Mouse (Mus musculus): Measurements from ENCODE around the gene Jmjd6. TPM values are rescaled to one million over a fixed set of nuclear protein-coding genes. Genes with fewer than 3 reads are reported as not detected.

Gene Jmjd6
- total and polyA plus RNA-seq, 3 experiments = 106 to 116 (median 109) TPM

GRCm38 (mm10) chr11:116887136-116887535, 43.9 kb upstream of the Jmjd6 start:
- Histone ChIP-seq H3K4me2 (ENCODE audit: insufficient read depth, low read depth, poor library complexity, severe bottlenecking) (no peak overlapping the region), H3K9me3 (replicated peaks; ENCODE audit: low read length) (peaks cover 2% of the 10 kb centered on the region), H3K27ac (ENCODE audit: insufficient read depth, low read depth) (no peak overlapping the region), H3K36me3 (replicated peaks in 1 of 2; ENCODE audit: control insufficient read depth in 1 of 2, insufficient read depth in 1 of 2, low read length in 1 of 2) (no peaks in the 10 kb centered on the region), H3K9ac (ENCODE audit: insufficient read depth, low read depth) (no peak overlapping the region), H3K4me3 (replicated peaks in 1 of 3; ENCODE audit: low read depth in 2 of 3, low read length in 2 of 3, poor library complexity in 1 of 3) (no peak overlapping the region), H3K4me1 (ENCODE audit: control insufficient read depth in 1 of 2, insufficient read depth in 2 of 2) (peaks cover 5 to 13% of the 10 kb centered on the region in 2 experiments; a peak in 3 of 4 replicates), H3K79me2 (replicated peaks; ENCODE audit: control insufficient read depth, extremely low read depth, insufficient read depth, poor library complexity, severe bottlenecking) (no peaks in the 10 kb centered on the region), H3K27me3 (replicated peaks) (peaks cover 62% of the 10 kb centered on the region)
- in situ Hi-C loops (cut with MboI; ENCODE audit: low pct_ligation_motif_present, low pct_unique_long_range_greater_than_20kb, low sequenced_read_pairs) = loop anchor here (5.0 to 10.0 kb wide), 2 partner anchors 155 to 288 kb away; no protein-coding TSS in a partner anchor
- no peak for DNase-seq (ENCODE audit: extremely low read depth)
- TF ChIP-seq ZC3H11A (IDR thresholded peaks at IDR 0.05; ENCODE audit: low read depth, low read length) (no peak), MXI1 (IDR thresholded peaks at IDR 0.05; ENCODE audit: low read depth, low read length) (no peak), HCFC1 (IDR thresholded peaks at IDR 0.05; ENCODE audit: low read depth, low read length) (no peak), TBP (conservative IDR thresholded peaks at IDR 0.05; ENCODE audit: low read depth, low read length) (no peak), SMC3 (IDR thresholded peaks at IDR 0.05; ENCODE audit: low read depth, low read length) (no peak), NRF1 (IDR thresholded peaks at IDR 0.05; ENCODE audit: low read depth, low read length) (no peak), JUN (IDR thresholded peaks at IDR 0.05; ENCODE audit: insufficient read depth, low read depth, low read length) (no peak), CTCF (conservative IDR thresholded peaks at IDR 0.05 in 1 of 2, IDR thresholded peaks at IDR 0.05 in 1 of 2; ENCODE audit: low read depth in 2 of 2, low read length in 2 of 2) (no peak), MYC (IDR thresholded peaks at IDR 0.05; ENCODE audit: low read depth, low read length) (no peak), E2F4 (IDR thresholded peaks at IDR 0.05; ENCODE audit: insufficient replicate concordance, low read depth, low read length) (no peak), MAZ (IDR thresholded peaks at IDR 0.05; ENCODE audit: low read depth, low read length) (no peak), SIN3A (IDR thresholded peaks at IDR 0.05; ENCODE audit: low read length) (no peak), PAX5 (IDR thresholded peaks at IDR 0.05; ENCODE audit: low read length) (no peak), ZKSCAN1 (IDR thresholded peaks at IDR 0.05; ENCODE audit: borderline replicate concordance, low read depth, low read length) (no peak), BHLHE40 (IDR thresholded peaks at IDR 0.05; ENCODE audit: low read depth, low read length) (no peak)
- dilution Hi-C loops (cut with MboI; ENCODE audit: extremely low pct_ligation_motif_present, extremely low pct_unique_long_range_greater_than_20kb, low sequenced_read_pairs) = no loop called here

DNA sequence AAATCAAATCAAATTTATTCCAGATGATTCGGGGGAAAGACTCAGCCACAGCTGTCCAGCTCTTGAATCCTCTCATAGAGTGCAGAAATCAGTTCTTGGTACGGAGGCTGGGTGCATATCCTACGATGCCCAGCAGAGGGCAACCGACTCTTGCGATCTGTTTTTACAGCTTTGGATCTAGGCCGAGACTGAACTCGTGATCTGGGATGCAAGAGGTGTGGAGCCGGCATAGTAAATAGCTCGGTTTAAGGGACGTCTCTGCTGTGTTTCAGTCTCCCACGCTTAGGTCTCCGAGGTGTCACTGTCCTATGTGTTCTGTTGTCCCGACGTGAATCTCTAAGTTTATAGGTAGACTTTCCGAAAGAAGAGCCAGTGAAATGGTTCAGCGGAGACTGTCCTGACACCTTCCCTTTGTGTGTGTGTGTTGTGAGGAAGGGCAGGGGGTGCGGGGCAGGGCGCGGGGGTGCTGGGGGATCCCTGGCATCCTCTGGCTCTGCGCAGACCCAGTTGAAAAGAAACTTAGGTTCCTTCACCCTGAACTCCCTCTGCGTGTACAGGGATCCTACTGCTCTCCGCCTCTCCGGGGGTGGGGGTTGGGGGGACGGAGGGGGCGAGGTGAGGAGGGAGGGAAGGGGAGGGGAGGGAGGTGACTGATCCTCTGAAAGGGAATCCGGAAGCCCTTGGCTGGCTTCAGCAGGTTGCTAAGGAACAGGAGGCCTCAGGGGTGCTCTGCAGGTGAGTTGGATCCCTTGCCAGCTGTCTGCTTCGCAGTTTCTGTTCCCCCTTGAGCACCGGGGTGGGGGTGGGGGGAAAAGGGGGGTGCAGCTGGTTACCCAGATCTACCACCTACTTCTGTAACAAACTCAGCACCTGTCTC, 42.3 kb upstream of the Jmjd6 start:
- no peak overlapping the region for H3K9ac ChIP-seq (ENCODE audit: insufficient read depth, low read depth)
- H3K27me3 ChIP-seq (replicated peaks) = peaks cover 52% of the 10 kb centered on the region
- dilution Hi-C loops (cut with MboI; ENCODE audit: extremely low pct_ligation_motif_present, extremely low pct_unique_long_range_greater_than_20kb, low sequenced_read_pairs) (no loop called here), in situ Hi-C loops (cut with MboI; ENCODE audit: low pct_ligation_motif_present, low pct_unique_long_range_greater_than_20kb, low sequenced_read_pairs) (loop anchor here (5.0 to 10.0 kb wide), 2 partner anchors 157 to 289 kb away; no protein-coding TSS in a partner anchor)
- H3K4me2 ChIP-seq (ENCODE audit: insufficient read depth, low read depth, poor library complexity, severe bottlenecking) = peak overlapping the region; percentile 89
- H3K79me2 ChIP-seq (replicated peaks; ENCODE audit: control insufficient read depth, extremely low read depth, insufficient read depth, poor library complexity, severe bottlenecking) = no peaks in the 10 kb centered on the region
- no peaks in the 10 kb centered on the region for H3K9me3 ChIP-seq (replicated peaks; ENCODE audit: low read length)
- H3K36me3 ChIP-seq (replicated peaks in 1 of 2; ENCODE audit: control insufficient read depth in 1 of 2, insufficient read depth in 1 of 2, low read length in 1 of 2) = no peaks in the 10 kb centered on the region
- H3K4me1 ChIP-seq (ENCODE audit: control insufficient read depth in 1 of 2, insufficient read depth in 2 of 2) = peaks cover 5 to 13% of the 10 kb centered on the region in 2 experiments; a peak in 3 of 4 replicates
- no peak overlapping the region for H3K4me3 ChIP-seq (replicated peaks in 1 of 3; ENCODE audit: low read depth in 2 of 3, low read length in 2 of 3, poor library complexity in 1 of 3)
- peak; percentile 88 for DNase-seq (ENCODE audit: extremely low read depth)
- no peak overlapping the region for H3K27ac ChIP-seq (ENCODE audit: insufficient read depth, low read depth)
- peak; percentile 68 for TF ChIP-seq EP300 (IDR thresholded peaks at IDR 0.05; ENCODE audit: low read length)
- TF ChIP-seq SIN3A (IDR thresholded peaks at IDR 0.05; ENCODE audit: low read length) = 0 out of 2 replicates have a peak, but pooled peaks have one; percentile 20
- TF ChIP-seq ELF1 (IDR thresholded peaks at IDR 0.05; ENCODE audit: low read depth, low read length) = peak; percentile 77
- TF ChIP-seq USF2 (conservative IDR thresholded peaks at IDR 0.05; ENCODE audit: low read depth, low read length) = 0 out of 2 replicates have a peak, but pooled peaks have one; percentile 9
- peak; percentile 96 to 99 for TF ChIP-seq CTCF (conservative IDR thresholded peaks at IDR 0.05 in 1 of 2, IDR thresholded peaks at IDR 0.05 in 1 of 2; ENCODE audit: low read depth in 2 of 2, low read length in 2 of 2)
- no peak for TF ChIP-seq GABPA (IDR thresholded peaks at IDR 0.05; ENCODE audit: insufficient replicate concordance, low read depth, low read length)
- no peak for TF ChIP-seq JUND (conservative IDR thresholded peaks at IDR 0.05; ENCODE audit: low read depth, low read length)
- no peak for TF ChIP-seq POLR2A (IDR thresholded peaks at IDR 0.05; ENCODE audit: low read depth, low read length)
- no peak for TF ChIP-seq ZMIZ1 (IDR thresholded peaks at IDR 0.05; ENCODE audit: low read depth, low read length)
- TF ChIP-seq IRF4 (IDR thresholded peaks at IDR 0.05; ENCODE audit: low read depth, low read length) = peak; percentile 81
- no peak for TF ChIP-seq MAFK (IDR thresholded peaks at IDR 0.05; ENCODE audit: insufficient replicate concordance, low read length)
- TF ChIP-seq UBTF (IDR thresholded peaks at IDR 0.05; ENCODE audit: low read depth, low read length) = no peak
- no peak for TF ChIP-seq USF1 (IDR thresholded peaks at IDR 0.05; ENCODE audit: low read depth, low read length)
- TF ChIP-seq NRF1 (IDR thresholded peaks at IDR 0.05; ENCODE audit: low read depth, low read length) = no peak
- no peak for TF ChIP-seq HCFC1 (IDR thresholded peaks at IDR 0.05; ENCODE audit: low read depth, low read length)
- TF ChIP-seq TBP (conservative IDR thresholded peaks at IDR 0.05; ENCODE audit: low read depth, low read length) = no peak
- no peak for TF ChIP-seq E2F4 (IDR thresholded peaks at IDR 0.05; ENCODE audit: insufficient replicate concordance, low read depth, low read length)
- peak; percentile 91 for TF ChIP-seq TCF12 (IDR thresholded peaks at IDR 0.05; ENCODE audit: low read depth, low read length)
- TF ChIP-seq MEF2A (IDR thresholded peaks at IDR 0.05; ENCODE audit: borderline replicate concordance, low read depth, low read length) = peak; percentile 72
- TF ChIP-seq ZKSCAN1 (IDR thresholded peaks at IDR 0.05; ENCODE audit: borderline replicate concordance, low read depth, low read length) = no peak
- TF ChIP-seq KAT2A (IDR thresholded peaks at IDR 0.05; ENCODE audit: insufficient replicate concordance, low read length) = no peak

Data from CH12.LX (cell line).